Mouse (Mus musculus) urinary bladder, postnatal 14 days (tissue): ENCODE data around the gene Hoxc12.

ENCODE experiments used
- DNase-seq: peaks from one replicate; pipeline ENCODE4 v3.0.0; 2021; ENCODE audit warnings: low spot score

Hoxc12 gene

DNA sequence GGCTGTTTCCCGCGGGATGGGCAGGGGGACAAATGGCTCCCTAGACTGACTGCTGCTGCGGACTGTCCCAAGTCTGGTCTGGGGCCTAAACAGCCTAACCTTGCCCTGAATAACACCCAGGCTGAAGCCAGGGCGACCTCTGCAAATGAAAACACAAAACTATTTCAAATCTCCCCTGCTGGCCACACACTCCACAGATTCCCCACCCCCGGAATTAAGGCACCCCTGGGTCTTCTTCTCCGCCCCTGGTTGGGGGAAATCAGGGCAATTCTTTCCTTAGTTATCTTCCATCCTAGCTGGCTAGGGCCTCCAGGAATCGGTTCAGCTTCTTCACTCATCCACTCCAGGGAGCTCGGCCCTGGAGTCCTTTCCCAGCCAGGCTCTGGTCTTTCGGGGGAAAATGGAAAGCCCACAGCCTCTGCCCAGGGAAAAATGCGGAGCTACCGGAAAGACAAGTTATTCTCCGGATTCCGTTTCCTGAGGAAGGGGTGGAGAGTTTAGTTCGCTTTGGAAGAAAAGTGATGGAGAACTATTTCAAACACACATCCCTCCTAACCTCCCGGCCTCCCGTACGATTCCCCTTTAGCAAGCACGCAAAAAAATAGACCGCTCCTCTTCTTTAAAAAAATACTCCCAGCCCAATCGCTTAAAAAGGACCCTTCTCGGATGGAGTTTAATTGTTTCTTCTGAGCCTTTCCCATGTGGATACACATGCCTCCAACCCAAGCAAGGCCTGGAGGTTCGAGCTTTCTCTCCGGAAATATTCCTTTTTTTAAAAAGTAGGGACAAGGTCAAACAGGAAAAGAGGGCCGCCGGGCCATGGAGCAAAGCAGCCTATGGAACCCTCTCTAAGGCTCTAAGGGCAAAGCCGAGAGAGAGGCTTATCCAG, 28.7 kb downstream of the Hoxc12 start:
- DNase-seq = no peak

DNA sequence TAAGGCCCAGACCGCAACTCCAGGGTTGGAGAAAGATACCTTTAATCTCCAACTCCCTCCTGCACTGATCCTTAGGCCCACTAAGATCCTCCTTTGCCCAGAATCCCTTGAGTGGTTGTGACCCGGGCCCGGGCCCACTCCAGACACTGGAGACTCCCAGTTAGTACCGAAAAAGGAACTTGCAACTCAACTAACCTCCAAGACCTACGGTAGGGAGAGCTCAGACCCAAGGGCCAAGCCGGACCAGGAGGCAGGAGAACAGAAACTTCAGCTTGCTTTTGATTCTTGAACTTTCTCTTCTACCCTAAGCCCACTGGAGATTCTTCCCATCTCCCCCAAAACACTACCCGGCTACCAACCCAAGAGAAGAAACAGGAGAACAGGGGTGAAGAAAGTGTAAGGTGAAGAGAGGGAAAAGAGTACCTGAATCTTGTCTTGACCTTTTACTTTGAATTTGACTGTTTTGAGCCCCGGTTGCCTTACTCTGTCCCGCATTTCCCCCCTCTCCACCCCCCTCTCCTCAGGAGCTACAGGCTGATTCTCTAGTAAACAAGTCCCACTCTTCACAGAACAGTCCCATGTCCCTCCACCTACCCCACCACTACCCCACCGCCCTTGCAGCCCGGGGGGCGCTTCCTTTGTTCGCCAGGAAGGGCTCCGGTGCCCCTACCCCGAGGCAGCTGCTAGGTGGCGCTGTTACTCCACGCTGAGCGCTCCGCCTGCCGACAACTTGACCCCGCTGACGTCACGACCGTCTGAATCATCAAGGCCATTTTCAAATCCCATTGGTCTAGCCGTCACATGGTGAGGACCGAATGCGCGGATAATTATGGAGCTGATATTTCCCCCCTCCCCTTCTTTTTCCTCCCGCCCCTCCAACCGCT, 29.6 kb downstream of the Hoxc12 start:
- peak; percentile 88 for DNase-seq

DNA sequence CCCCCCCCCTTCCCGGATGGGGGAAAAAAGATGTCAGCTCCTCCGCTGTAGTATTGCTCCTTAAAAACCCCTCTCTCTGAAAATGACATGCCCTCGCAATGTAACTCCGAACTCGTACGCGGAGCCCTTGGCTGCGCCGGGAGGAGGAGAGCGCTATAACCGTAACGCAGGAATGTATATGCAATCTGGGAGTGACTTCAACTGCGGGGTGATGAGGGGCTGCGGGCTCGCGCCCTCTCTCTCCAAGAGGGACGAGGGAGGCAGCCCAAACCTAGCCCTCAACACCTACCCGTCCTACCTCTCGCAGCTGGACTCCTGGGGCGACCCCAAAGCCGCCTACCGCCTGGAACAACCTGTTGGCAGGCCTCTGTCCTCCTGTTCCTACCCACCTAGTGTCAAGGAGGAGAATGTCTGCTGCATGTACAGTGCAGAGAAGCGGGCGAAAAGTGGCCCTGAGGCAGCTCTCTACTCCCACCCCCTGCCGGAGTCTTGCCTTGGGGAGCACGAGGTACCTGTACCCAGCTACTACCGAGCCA, 30.3 kb downstream of the Hoxc12 start, which contains the start of gene Hoxc10:
Hoxc10 (plus strand) TSS at position 21 of the 536 bp plus-strand sequence.
- DNase-seq = no peak

DNA sequence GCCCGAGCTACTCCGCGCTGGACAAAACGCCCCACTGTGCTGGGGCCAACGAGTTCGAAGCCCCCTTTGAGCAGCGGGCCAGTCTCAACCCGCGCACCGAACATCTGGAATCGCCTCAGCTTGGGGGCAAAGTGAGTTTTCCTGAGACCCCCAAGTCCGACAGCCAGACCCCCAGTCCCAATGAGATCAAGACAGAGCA, 30.7 kb downstream of the Hoxc12 start, which contains the start of gene Hoxc5:
Hoxc5 (plus strand) TSS at position 132 of the 199 bp plus-strand sequence.
- no peak for DNase-seq

DNA sequence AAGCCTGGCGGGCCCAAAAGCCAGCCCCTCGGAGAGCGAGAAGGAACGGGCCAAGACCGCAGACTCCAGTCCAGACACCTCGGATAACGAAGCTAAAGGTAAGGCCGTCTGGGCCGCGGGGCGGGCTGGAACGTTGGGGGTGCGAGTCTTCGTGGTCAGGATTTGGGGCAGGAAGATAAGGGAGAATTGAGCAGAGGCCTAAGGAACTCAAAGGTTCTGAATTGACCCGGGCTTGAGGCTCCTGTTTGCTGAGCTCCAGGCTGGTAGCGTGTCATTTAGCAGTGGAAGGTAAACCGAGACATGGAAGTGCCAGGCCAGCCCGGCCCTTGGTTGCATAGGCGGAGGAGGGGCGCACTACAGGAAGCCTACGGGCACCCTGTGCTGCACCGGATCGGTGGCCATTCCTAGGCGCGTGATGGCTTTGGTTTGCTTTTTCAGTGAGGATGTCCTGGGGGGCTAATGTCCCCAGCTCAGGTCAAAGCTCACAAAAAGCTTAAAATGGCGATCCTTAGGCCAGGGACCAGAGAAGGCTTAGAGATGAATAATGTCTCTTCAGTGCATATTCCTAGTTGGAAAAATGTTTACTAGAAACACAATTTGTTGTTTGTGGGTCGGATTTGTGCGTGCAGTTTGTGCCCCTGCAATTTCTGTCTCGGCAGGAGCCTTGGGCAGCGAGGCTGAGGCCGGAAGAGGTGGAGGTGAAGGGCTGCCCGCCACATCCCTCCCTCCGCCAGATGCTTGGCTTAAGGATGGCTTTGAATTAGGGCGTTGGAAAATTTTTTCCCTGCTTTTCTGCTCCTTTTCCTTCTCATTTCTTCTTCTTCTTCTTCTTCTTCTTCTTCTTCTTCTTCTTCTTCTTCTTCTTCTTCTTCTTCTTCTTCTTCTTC, 31.2 kb downstream of the Hoxc12 start:
- DNase-seq = no peak

DNA sequence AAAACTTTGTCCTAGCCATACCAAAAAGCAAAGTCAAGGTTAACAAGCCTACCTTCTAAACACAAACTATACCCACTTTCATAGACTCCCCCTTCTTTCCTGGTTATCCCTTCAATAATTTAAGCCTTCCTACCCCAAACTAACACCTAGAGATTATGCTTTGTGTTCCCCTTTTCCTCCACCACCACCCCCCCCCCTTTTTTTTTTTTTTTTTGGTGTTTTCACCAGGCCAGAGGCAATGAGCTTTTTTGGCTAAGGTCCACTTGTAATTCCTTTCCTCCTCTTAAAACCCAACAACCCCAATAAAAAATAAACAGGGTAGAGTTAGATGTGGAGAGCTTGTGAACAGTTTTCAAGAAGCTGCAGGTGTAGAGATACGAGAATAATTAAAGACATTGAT, 32.7 kb downstream of the Hoxc12 start:
- no peak for DNase-seq

DNA sequence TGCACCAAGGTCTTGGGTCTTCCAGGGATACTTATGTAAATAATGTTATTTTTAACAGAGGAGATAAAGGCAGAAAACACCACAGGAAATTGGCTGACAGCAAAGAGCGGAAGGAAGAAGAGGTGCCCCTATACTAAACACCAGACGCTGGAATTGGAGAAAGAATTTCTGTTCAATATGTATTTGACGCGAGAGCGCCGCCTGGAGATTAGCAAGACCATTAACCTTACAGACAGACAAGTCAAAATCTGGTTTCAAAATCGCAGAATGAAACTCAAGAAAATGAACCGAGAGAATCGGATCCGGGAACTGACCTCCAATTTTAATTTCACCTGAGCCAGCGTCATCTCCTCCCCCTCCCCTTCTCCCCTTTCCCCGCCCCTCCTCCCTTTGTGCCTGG, 34.2 kb downstream of the Hoxc12 start:
- DNase-seq = no peak

DNA sequence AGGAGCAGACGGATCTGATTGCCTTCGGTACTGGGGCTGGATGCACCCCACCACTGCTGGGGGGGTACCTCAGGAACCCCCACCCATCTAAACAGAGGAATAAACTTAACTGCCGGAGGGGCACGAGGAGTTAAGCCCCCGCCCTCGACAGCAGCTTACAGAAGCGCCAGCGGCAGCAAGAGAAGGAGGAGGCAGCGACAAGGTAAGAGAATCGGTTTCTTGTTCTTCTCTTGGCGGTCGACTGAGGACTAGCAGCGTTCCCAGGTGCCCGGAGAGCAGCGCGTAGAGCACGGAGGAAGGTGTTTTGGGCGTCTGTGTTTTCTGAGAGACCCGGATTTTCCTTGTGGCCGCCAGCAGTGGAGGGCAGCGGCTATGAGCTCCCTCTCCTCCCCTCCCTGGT, 35.7 kb downstream of the Hoxc12 start:
- DNase-seq = no peak

DNA sequence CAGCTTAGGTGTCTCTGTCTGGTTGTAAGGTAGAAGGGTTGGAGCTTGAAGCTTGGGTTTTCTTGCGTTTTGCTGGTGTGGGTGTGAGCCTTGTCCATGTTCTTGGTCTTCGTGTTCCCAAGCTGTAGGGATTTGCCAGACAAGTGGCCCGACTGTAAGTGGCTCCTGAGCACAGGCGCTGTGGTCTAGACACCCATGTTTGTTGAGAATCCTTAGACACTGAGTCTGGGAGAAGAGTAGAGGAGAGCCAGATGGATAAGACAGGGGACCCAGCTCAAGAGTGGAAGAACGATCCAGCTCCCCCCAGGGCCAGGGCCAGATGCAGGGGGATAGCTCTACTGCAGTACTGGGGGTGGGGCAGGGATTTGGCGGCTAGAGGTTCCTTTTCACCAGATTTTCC, 36.2 kb downstream of the Hoxc12 start:
- DNase-seq = no peak

DNA sequence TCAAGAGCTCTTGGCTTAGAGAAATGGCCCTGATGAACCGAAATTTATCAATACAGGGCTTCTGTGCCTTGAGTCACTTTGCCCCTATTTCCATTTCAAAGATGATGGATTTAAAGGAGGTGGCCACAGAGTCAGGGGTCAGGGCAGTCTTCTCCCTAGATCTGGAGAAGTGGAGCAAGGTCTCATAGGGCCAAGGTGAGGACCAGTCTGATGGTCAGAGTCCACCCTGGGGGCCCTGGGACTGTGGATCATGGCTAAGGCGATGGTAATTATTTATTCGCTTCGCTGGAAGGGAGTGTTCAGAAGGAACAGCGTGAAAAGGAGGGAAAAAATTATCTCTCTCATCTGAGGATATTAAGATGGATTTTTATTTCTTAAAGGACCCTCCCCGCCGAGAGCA, 38.5 kb downstream of the Hoxc12 start:
- no peak for DNase-seq

DNA sequence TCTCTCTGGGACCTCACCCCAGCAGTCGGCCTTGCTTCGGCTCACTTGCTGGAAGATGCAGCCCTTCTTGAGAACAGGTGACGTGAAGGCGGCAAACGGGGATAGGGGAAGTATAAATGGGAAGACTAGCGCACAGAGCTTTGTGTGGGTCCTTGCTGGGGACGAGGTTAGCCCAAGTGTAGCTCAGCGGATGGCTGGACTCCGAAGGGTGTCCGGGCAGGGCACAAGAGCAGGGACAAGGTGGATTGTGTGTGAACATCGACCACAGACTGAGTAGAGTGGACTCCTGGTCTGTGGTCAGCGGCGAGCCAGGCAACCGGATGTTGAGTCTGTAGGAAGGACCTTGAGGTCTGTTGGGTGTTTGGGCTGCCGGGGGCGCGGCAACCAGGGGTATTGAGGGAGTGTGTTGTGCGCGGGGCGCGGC, 39.1 kb downstream of the Hoxc12 start:
- no peak for DNase-seq

DNA sequence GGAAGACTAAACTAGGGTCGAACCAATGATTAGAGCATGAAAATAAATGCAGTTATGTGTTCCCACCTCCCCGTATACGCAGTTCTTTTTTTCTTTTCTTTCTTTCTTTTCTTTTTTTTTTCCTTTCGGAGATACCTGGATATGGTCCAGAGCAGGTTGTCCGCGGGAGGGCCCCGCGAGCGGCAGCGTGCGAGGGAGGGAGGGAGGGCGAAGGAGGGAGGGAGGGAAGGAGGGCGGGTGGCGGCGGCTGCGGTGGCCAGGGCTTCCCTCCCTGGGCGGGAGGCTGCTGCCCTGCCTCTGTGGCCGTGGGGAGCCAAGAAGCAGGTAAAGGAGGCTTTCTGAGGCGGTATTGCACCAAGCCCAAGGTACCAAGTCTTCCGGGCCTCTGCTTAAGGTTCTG, 39.6 kb downstream of the Hoxc12 start, which contains the start of gene Hoxc9:
Hoxc9 (plus strand) TSS at position 269 of the 400 bp plus-strand sequence.
- DNase-seq = no peak

DNA sequence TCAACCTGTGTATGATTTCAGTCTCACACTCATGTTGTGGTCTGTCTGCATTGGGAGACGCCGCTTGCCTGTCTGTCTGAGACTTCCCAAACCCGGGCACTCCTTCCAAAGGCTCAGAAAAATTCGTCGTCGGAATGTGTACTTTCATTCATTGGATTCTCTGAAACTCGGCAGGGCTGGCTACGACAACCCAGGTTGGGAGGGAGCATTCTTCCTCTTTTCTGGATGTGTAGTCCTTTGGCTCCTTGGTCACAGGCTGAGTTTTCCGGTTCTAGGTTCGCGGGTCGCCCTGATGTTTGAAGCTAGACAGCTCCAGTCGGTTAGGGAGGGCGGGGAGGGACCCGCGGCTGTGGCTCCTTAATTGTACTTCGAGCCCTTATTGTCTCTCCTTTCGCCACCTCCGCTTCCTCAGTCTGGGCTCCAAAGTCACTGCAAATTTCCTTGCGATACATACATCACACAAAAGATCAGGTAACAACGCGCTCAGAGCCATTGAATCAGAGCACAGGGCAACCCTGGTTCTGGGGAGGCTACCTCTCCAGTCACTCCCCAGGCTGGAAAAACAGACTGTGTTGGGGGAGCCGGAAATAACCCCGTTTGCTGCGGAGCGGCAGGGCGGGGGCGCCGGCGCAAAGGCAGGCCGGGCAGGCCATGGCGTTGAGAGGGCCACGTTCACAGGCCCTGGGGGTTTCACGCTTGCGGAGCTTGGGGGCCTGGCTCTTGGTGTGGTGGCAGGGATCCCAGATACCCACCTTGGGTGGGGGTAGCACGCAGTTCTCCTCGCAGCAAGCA, 40.3 kb downstream of the Hoxc12 start:
- DNase-seq = no peak

DNA sequence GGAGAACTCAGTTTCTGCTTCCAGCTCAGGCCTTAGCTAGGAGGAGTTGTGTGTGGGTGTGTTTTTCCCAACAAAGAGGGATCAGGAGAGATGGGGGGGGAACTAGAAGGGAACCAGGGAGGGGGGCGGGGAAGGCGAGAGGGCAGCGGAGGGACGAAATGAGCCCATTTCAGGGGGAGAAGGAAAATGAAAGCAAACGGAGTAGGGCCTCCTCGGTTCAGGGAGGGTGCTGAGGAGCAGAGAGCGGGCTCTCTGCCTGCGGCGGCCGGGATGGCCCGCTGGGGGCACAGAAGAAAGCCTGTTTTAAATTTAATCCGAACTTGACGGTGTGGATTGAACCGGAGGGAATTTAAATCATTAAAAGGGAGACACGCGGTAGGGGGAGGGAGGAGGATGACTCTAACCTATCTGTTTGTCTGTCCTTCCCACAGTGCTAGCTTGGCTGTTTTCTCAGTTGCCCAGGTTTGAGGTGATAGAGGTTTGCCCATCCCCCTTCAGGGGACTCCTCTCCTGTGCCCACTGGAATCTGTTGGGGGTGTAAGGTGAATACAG, 40.9 kb downstream of the Hoxc12 start:
- no peak for DNase-seq

DNA sequence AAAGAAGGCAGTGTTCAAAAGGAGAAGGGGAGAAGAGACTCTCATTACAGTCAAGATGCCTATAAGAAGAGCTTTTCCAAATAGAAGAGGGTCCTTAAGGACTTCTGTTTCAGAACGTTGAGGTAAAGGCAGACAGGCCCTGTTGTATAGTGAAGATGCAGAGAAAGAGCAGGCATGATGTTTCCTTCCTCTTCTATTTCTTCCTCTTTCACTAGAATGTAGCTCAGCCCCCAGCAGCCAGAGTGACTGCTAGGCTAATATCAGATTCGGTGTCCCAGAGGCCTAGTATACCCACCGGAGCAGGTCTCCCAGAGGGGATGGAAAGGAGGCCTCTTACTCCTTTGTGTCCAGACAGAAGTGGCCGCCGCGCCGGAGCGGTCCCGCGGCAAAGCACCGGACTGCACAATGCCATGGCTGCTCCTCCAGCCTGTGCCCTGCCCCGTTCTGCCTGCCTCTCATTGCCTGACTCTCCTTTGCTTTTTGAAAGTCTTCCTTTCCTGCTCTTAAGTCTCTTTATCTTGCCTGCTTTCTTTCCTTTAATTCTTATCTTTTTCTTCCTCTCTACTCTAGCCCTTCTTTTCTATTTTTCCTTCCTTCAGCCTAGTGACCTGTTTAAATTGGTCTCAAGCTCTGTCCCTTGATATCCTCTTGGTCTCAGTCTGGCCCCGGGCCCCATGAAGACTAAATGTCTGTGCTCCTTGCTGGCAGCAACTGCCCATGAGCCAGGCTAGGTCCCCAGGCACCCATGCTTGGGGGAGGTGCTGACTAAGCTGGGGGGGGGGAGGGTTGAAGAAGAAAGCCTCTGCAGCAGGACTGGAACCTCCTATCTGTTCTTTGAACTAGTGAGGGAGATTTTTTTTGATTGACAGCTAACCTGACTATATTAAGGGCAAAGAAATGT, 42.3 kb downstream of the Hoxc12 start:
- no peak for DNase-seq

DNA sequence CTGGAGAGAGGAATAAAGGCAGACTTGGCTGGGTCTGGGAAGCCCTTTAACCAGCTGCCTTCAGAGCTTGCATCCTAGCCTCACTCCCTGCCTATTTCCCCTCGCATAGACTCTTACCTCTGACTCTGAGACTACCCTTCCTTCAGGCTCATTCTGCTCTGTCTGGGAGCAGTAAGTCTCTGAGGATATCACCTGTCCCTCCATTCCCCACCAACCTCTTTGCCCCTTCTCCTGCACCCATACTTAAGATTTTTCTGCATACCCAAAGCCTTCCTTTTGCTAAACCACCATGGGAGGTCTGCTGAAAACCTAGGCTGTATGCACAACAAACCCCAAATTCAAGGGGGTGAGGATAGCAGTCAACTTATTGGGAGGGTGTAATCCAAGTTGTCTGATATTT, 43.4 kb downstream of the Hoxc12 start:
- no peak for DNase-seq

DNA sequence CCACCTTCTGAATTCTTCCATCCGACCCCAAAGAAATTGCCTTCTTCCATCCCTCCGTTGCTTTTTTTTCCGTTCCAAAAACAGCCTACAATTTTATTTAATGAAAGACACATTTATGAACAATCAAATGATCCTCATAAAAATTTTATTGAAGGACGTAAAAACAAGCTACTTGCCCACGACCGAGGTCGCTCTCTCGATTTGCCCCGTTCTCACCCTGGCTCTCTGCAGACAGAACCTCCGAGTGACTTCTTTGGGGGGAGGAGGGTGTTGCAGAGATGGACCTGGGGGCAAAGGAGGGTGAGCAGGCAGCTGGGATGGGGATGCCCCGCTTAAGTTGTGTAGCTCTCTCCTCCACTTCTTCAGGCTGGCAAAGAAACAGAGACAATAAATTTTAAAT, 43.8 kb downstream of the Hoxc12 start:
- DNase-seq = no peak

DNA sequence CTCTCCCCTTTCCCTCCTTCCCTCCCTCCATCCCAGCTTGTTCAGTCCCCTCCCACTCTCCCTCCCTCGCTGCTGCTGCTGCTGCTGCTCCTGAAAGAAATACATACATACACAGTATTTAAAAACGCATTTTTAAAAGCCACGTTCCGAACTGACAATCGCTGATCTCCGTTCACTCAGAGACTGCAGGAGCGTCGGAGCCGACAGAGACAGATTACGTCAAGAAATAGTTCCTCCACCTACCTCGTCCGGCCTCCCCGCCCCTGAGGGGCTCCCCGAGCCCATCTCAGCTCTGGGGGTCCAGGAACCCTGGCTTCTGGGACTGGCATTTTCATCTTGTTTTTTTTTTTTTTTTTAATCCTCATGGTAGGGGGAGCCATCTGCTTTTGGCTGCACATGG, 44.4 kb downstream of the Hoxc12 start:
- no peak for DNase-seq

DNA sequence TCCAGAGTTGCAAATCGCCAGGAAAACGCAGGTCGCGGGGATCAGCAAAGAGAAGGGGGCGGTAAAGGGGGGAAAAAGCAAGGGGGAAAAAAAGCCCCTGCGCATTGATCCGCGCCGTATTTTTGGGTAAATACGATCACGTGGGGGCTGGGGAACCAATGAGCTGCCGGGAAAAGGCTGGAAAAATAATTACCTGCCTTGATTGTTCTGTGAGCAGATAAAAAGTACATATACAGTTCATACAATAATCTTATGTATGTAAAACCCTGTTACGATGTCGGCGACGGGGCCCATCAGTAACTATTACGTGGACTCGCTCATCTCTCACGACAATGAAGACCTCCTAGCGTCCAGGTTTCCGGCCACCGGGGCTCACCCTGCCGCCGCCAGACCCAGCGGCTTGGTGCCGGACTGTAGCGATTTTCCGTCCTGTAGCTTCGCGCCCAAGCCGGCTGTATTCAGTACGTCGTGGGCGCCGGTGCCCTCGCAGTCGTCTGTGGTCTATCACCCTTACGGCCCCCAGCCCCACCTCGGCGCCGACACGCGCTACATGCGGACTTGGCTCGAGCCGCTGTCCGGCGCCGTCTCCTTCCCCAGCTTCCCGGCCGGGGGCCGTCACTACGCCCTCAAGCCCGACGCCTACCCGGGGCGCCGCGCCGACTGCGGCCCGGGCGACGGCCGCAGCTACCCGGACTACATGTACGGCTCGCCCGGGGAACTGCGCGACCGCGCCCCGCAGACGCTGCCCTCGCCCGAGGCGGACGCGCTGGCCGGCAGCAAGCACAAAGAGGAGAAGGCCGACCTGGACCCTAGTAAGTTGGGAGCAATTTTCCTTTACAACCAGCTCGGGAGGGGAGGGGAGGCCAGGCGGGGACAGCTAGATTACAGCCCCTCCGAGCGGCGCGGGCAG, 45.1 kb downstream of the Hoxc12 start:
- no peak for DNase-seq
